Comparison of ENCODE assay signal across 10 mouse cellular contexts in the genomic region with DNA sequence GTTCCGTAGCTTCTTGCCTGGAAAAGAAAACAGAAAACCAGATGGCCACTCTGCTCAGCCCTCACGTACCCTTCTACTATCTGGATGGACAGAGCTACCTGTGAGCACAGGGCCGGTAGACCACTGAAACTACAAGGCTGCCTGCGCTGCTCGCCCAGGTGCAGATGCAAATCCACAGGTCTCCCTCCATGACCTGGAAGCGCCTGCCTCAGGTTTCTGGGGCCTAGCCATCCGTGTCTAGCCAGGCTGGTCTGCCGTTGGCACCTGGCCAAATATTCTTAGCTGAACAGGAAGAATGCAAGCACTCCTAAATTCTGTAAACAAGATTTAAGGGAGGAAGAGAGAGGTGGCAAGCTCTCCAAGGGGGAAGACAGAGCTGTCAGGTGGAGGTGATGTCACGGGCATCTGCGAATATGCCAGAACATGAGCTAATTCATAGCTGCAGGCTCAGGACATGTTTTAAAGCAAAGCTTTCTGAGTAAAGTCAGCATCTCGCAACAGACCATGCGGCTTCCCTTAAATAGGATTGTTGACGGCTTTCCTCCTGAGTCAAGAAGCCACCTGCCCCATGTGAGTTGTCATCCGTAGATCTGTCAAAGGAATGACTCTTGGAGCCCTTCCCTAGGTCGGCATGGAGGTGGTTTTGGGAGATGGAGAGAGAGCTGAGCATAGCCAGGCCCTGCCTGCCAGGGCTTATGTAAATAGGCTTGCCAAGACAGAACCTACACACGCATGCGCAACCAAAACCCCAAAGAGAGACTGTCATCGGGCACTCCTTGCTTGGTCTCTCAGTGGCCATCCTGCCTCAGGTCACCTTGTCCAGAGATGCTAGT.
DNase-seq lines count a peak whose midpoint lies in the region; ATAC-seq lines count a peak whose summit lies in the region.
"Had no signal": no experiment of that assay in that cellular context is flagged by ENCODE, and none has a peak within 500 bp of the region (broad histone marks: within the 10 kb centered on the region; RNA-seq: fewer than 3 reads in every experiment).

No protein-coding gene starts in this region.

- no peak for DNase-seq in heart, postnatal 36 days
- DNase-seq in urinary bladder, postnatal 14 days (ENCODE audit: low spot score), result peak; percentile 28
- no peak for DNase-seq in urinary bladder, postnatal 10 days (ENCODE audit: low spot score)
- DNase-seq in kidney, postnatal 10 days, result peak; percentile 79
- peak; percentile 6 for DNase-seq in yolk sac, embryonic 10.5 days (ENCODE audit: low spot score)
- no peak for DNase-seq in embryo, embryonic 11 days
- DNase-seq in cerebellum, adult 11-12 months, result no peak

- H3K4me1 ChIP-seq in heart, embryonic 12.5 days (replicated peaks), result peaks cover 11% of the 10 kb centered on the region
- H3K4me1 ChIP-seq: midbrain, embryonic 12.5 days had no signal

- 72% methylated on average over 18 of the region's 18 CpGs for WGBS in heart, embryonic 12.5 days

- H3K27me3 ChIP-seq in heart, embryonic 12.5 days (replicated peaks), result no peaks in the 10 kb centered on the region
- H3K27me3 ChIP-seq: midbrain, embryonic 12.5 days had no signal

- H3K4me3 ChIP-seq in heart, embryonic 12.5 days, result no peak overlapping the region
- H3K4me3 ChIP-seq: layer of hippocampus, adult 2 months; midbrain, embryonic 12.5 days had no signal

- 0 out of 2 replicates have a peak overlapping the region, but pooled peaks have one; percentile 21 for H3K9ac ChIP-seq in heart, embryonic 12.5 days
- H3K9ac ChIP-seq: midbrain, embryonic 12.5 days had no signal

- peaks cover 8% of the 10 kb centered on the region for H3K9me3 ChIP-seq in heart, embryonic 12.5 days (replicated peaks)
- H3K9me3 ChIP-seq: midbrain, embryonic 12.5 days had no signal

- intact Hi-C loops in heart, postnatal 36 days (cut with DNase I), result no loop called here

- no peak overlapping the region for H3K27ac ChIP-seq in heart, embryonic 12.5 days (ENCODE audit: poor library complexity, severe bottlenecking)
- H3K27ac ChIP-seq: layer of hippocampus, adult 2 months; midbrain, embryonic 12.5 days had no signal

- no peaks in the 10 kb centered on the region for H3K36me3 ChIP-seq in heart, embryonic 12.5 days
- H3K36me3 ChIP-seq: midbrain, embryonic 12.5 days had no signal

- no peak overlapping the region for H3K4me2 ChIP-seq in heart, embryonic 12.5 days
- H3K4me2 ChIP-seq: midbrain, embryonic 12.5 days had no signal

- ATAC-seq in heart, embryonic 12.5 days (ENCODE audit: insufficient number of reproducible peaks, low FRiP score), result no peak

Comparison
In these comparisons a context has a peak if more than half of its experiments do, and no peak if none do; other contexts are left out.
1. DNase-seq: peak in urinary bladder, postnatal 14 days (single experiment), kidney, postnatal 10 days (single experiment) and yolk sac, embryonic 10.5 days (single experiment); none in heart, postnatal 36 days (0 of 2), urinary bladder, postnatal 10 days (single experiment), embryo, embryonic 11 days (single experiment) and cerebellum, adult 11-12 months (single experiment).